15 mouse cellular contexts compared by ENCODE assay signal in genomic region chr11:98384721-98385637, GRCm38 (mm10). TPM values are rescaled to one million over a fixed set of nuclear protein-coding genes. Genes with fewer than 3 reads are reported as not detected.
A peak's percentile ranks its signal among the peaks of the same experiment; 100 is the strongest.
DNase-seq lines count a peak whose midpoint lies in the region; ATAC-seq and TF ChIP-seq lines count a peak whose summit lies in the region.
"Had no signal": no experiment of that assay in that cellular context is flagged by ENCODE, and none has a peak within 500 bp of the region (broad histone marks: within the 10 kb centered on the region; RNA-seq: fewer than 3 reads in every experiment).

No protein-coding gene starts in this region.

- peaks cover 12% of the 10 kb centered on the region for H3K36me3 ChIP-seq in forebrain, embryonic 13.5 days (ENCODE audit: poor library complexity, severe bottlenecking)
- H3K36me3 ChIP-seq in forebrain, postnatal 0 days (ENCODE audit: insufficient read depth): peaks cover 10% of the 10 kb centered on the region; the same call in 1 of the 2 replicates
- peaks cover 15% of the 10 kb centered on the region for H3K36me3 ChIP-seq in limb, embryonic 15.5 days
- H3K36me3 ChIP-seq in limb, embryonic 10.5 days: peaks cover 19% of the 10 kb centered on the region
- H3K36me3 ChIP-seq in heart, embryonic 16.5 days (ENCODE audit: control insufficient read depth, insufficient read depth): peaks cover 6% of the 10 kb centered on the region; the same call in 1 of the 2 replicates

- no peak for TF ChIP-seq CTCF in forebrain, postnatal 0 days (IDR thresholded peaks at IDR 0.05; ENCODE audit: low read depth)

- no peak overlapping the region for H3K27ac ChIP-seq in forebrain, embryonic 13.5 days
- H3K27ac ChIP-seq in forebrain, postnatal 0 days (ENCODE audit: low read depth, low read length): no peak overlapping the region
- no peak overlapping the region for H3K27ac ChIP-seq in limb, embryonic 15.5 days
- H3K27ac ChIP-seq in limb, embryonic 10.5 days: no peak overlapping the region
- H3K27ac ChIP-seq in heart, embryonic 16.5 days (ENCODE audit: low read length): peak overlapping the region; percentile 95
- H3K27ac ChIP-seq: liver, embryonic 13.5 days; neural tube, embryonic 12.5 days had no signal

- ATAC-seq in forebrain, embryonic 13.5 days: no peak
- no peak for ATAC-seq in forebrain, postnatal 0 days
- no peak for ATAC-seq in limb, embryonic 15.5 days (ENCODE audit: insufficient number of reproducible peaks, low FRiP score, low TSS enrichment, low read depth)
- no peak for ATAC-seq in heart, embryonic 16.5 days (replicated peaks; ENCODE audit: extremely low read depth, insufficient read depth, low FRiP score)

- no peak overlapping the region for H3K4me3 ChIP-seq in forebrain, embryonic 13.5 days
- H3K4me3 ChIP-seq in forebrain, postnatal 0 days (ENCODE audit: low read depth, low read length): no peak overlapping the region
- no peak overlapping the region for H3K4me3 ChIP-seq in limb, embryonic 15.5 days
- H3K4me3 ChIP-seq in limb, embryonic 10.5 days: no peak overlapping the region
- peak overlapping the region; percentile 63 for H3K4me3 ChIP-seq in heart, embryonic 16.5 days (ENCODE audit: low read length)
- H3K4me3 ChIP-seq: liver, embryonic 13.5 days; neural tube, embryonic 12.5 days had no signal

- H3K27me3 ChIP-seq in forebrain, embryonic 13.5 days: peaks cover 49% of the 10 kb centered on the region
- no peaks in the 10 kb centered on the region; the same call in 1 of the 2 replicates for H3K27me3 ChIP-seq in forebrain, postnatal 0 days (ENCODE audit: insufficient read depth, low read length)
- H3K27me3 ChIP-seq in limb, embryonic 15.5 days: peaks cover 64% of the 10 kb centered on the region
- H3K27me3 ChIP-seq in limb, embryonic 10.5 days (ENCODE audit: low read depth, poor library complexity, severe bottlenecking): peaks cover 71% of the 10 kb centered on the region
- H3K27me3 ChIP-seq in heart, embryonic 16.5 days (ENCODE audit: control insufficient read depth, insufficient read depth, low read length): peaks cover 9% of the 10 kb centered on the region; the same call in 1 of the 2 replicates

- H3K4me1 ChIP-seq in forebrain, embryonic 13.5 days: 0 out of 2 replicates have a peak, but pooled peaks cover 2% of the 10 kb centered on the region
- no peaks in the 10 kb centered on the region for H3K4me1 ChIP-seq in forebrain, postnatal 0 days (ENCODE audit: insufficient read depth)
- H3K4me1 ChIP-seq in limb, embryonic 15.5 days: peaks cover 13% of the 10 kb centered on the region
- peaks cover 12% of the 10 kb centered on the region for H3K4me1 ChIP-seq in limb, embryonic 10.5 days
- H3K4me1 ChIP-seq in heart, embryonic 16.5 days (ENCODE audit: control insufficient read depth, insufficient read depth, low read length): peaks cover 47% of the 10 kb centered on the region

- no peaks in the 10 kb centered on the region for H3K9me3 ChIP-seq in forebrain, embryonic 13.5 days (replicated peaks)
- no peaks in the 10 kb centered on the region for H3K9me3 ChIP-seq in forebrain, postnatal 0 days (ENCODE audit: low read length)
- no peaks in the 10 kb centered on the region for H3K9me3 ChIP-seq in limb, embryonic 15.5 days
- no peaks in the 10 kb centered on the region for H3K9me3 ChIP-seq in limb, embryonic 10.5 days (replicated peaks)
- H3K9me3 ChIP-seq in heart, embryonic 16.5 days (replicated peaks; ENCODE audit: control insufficient read depth, low read length): no peaks in the 10 kb centered on the region
- H3K9me3 ChIP-seq: liver, embryonic 13.5 days; neural tube, embryonic 12.5 days had no signal

- H3K9ac ChIP-seq in forebrain, embryonic 13.5 days: peak overlapping the region; percentile 9; the same call in 1 of the 2 replicates
- H3K9ac ChIP-seq in forebrain, postnatal 0 days: no peak overlapping the region
- H3K9ac ChIP-seq in limb, embryonic 15.5 days: no peak overlapping the region
- H3K9ac ChIP-seq in heart, embryonic 16.5 days (ENCODE audit: low read length): peak overlapping the region; percentile 86
- H3K9ac ChIP-seq: liver, embryonic 13.5 days; neural tube, embryonic 12.5 days had no signal

- H3K4me2 ChIP-seq in forebrain, embryonic 13.5 days: no peak overlapping the region
- no peak overlapping the region for H3K4me2 ChIP-seq in forebrain, postnatal 0 days (ENCODE audit: low read depth)
- H3K4me2 ChIP-seq in limb, embryonic 15.5 days: 0 out of 2 replicates have a peak overlapping the region, but pooled peaks have one; percentile 7
- H3K4me2 ChIP-seq in heart, embryonic 16.5 days (ENCODE audit: low read depth, low read length): peak overlapping the region; percentile 76
- H3K4me2 ChIP-seq: liver, embryonic 13.5 days; neural tube, embryonic 12.5 days had no signal

- WGBS in forebrain, embryonic 13.5 days: 62% methylated on average over 8 of the region's 8 CpGs
- 59% methylated on average over 8 of the region's 8 CpGs for WGBS in forebrain, postnatal 0 days
- 66% methylated on average over 8 of the region's 8 CpGs for WGBS in limb, embryonic 15.5 days
- WGBS in limb, embryonic 10.5 days: 66% methylated on average over 8 of the region's 8 CpGs
- WGBS in heart, embryonic 16.5 days: 45% methylated on average over 8 of the region's 8 CpGs

- DNase-seq in forebrain, postnatal 0 days: no peak
- DNase-seq in limb, embryonic 10.5 days (ENCODE audit: low spot score): no peak
- DNase-seq in gastrocnemius, adult 8-10 months (ENCODE audit: low spot score in 2 of 2): peak; percentile 84 to 88
- DNase-seq in adrenal gland, postnatal 4 days (ENCODE audit: low spot score in 2 of 2): no peak
- DNase-seq in frontal cortex, postnatal 14 days (ENCODE audit: low spot score in 2 of 2): no peak
- DNase-seq: embryo, embryonic 11 days; layer of hippocampus, adult 9-11 months; liver, embryonic 13.5 days; right cerebral cortex, adult 18-20 months had no signal

RNA-seq across cellular contexts. Expression of gene Pnmt, which starts 1.3 kb away (rescaled TPM):
- polyA plus RNA-seq in forebrain, embryonic 13.5 days (2015; fragmentation: Nextera tagmentation; extraction: Ambion mirVana): 0.35 TPM in 1 of 2 replicates, not detected in the other
- 1.0 and 1.8 TPM in 2 replicates for total RNA-seq in forebrain, postnatal 0 days (2014; rRNA removed)
- polyA plus RNA-seq in forebrain, postnatal 0 days (2015; fragmentation: Nextera tagmentation; extraction: Ambion mirVana): 1.7 and 3.5 TPM in 2 replicates
- 1.6 TPM in 2 replicates for polyA plus RNA-seq in limb, embryonic 15.5 days (2015; fragmentation: Nextera tagmentation; extraction: Ambion mirVana)
- 0.61 TPM in 1 of 2 replicates, not detected in the other for polyA plus RNA-seq in limb, embryonic 10.5 days (2016; fragmentation: Nextera tagmentation; extraction: Ambion mirVana)
- 1 to 10 TPM; 2.7 to 6.6 (median 3.8) TPM for total RNA-seq in gastrocnemius, adult 8-10 months (2022)
- polyA plus RNA-seq in heart, embryonic 16.5 days (2015; fragmentation: Nextera tagmentation; extraction: Ambion mirVana): 0.37 and 0.39 TPM in 2 replicates
- 100 to 1,000 TPM; 686 to 903 TPM for total RNA-seq in adrenal gland, postnatal 4 days (2021)
- total RNA-seq: megakaryocyte-erythroid progenitor cell, adult 5-6 weeks had no signal
- polyA plus RNA-seq: forebrain, embryonic 11.5 days; liver, embryonic 13.5 days had no signal

RNA-seq across cellular contexts. Expression of gene Tcap, which starts 1.4 kb away (rescaled TPM):
- 0.18 and 0.19 TPM in 2 replicates for polyA plus RNA-seq in forebrain, embryonic 13.5 days (2015; fragmentation: Nextera tagmentation; extraction: Ambion mirVana)
- 0.23 TPM in 1 of 2 replicates, not detected in the other for total RNA-seq in forebrain, postnatal 0 days (2014; rRNA removed)
- not detected in 2 replicates for polyA plus RNA-seq in forebrain, postnatal 0 days (2015; fragmentation: Nextera tagmentation; extraction: Ambion mirVana)
- 18.1 and 45.8 TPM in 2 replicates for polyA plus RNA-seq in limb, embryonic 15.5 days (2015; fragmentation: Nextera tagmentation; extraction: Ambion mirVana)
- 0.16 and 0.40 TPM in 2 replicates for polyA plus RNA-seq in limb, embryonic 10.5 days (2016; fragmentation: Nextera tagmentation; extraction: Ambion mirVana)
- 1,000 to 10,000 TPM; 3,817 to 5,138 (median 4,616) TPM for total RNA-seq in gastrocnemius, adult 8-10 months (2022)
- 175 TPM in 2 replicates for polyA plus RNA-seq in heart, embryonic 16.5 days (2015; fragmentation: Nextera tagmentation; extraction: Ambion mirVana)
- 10 to 100 TPM in 1 of 2 experiments, 1 to 10 TPM in 1; 8.6 to 16.7 TPM for total RNA-seq in adrenal gland, postnatal 4 days (2021)
- total RNA-seq: megakaryocyte-erythroid progenitor cell, adult 5-6 weeks had no signal
- polyA plus RNA-seq: forebrain, embryonic 11.5 days had no signal

RNA-seq across cellular contexts. Expression of gene Pgap3, which starts 15.3 kb away (rescaled TPM):
- 6.7 and 9.2 TPM in 2 replicates for polyA plus RNA-seq in forebrain, embryonic 13.5 days (2015; fragmentation: Nextera tagmentation; extraction: Ambion mirVana)
- 10.9 and 11.0 TPM in 2 replicates for total RNA-seq in forebrain, postnatal 0 days (2014; rRNA removed)
- 7.1 and 7.6 TPM in 2 replicates for polyA plus RNA-seq in forebrain, postnatal 0 days (2015; fragmentation: Nextera tagmentation; extraction: Ambion mirVana)
- polyA plus RNA-seq in limb, embryonic 15.5 days (2015; fragmentation: Nextera tagmentation; extraction: Ambion mirVana): 12.6 and 13.0 TPM in 2 replicates
- 9.7 and 10.5 TPM in 2 replicates for polyA plus RNA-seq in limb, embryonic 10.5 days (2016; fragmentation: Nextera tagmentation; extraction: Ambion mirVana)
- total RNA-seq in gastrocnemius, adult 8-10 months (2022): 1 to 10 TPM; 1.8 to 2.5 (median 2.2) TPM
- 18.0 and 19.0 TPM in 2 replicates for polyA plus RNA-seq in heart, embryonic 16.5 days (2015; fragmentation: Nextera tagmentation; extraction: Ambion mirVana)
- total RNA-seq in adrenal gland, postnatal 4 days (2021): 10 to 100 TPM in 1 of 2 experiments, 1 to 10 TPM in 1; 9.7 to 11.0 TPM

RNA-seq across cellular contexts. Expression of gene Stard3, which starts 26.8 kb away (rescaled TPM):
- polyA plus RNA-seq in forebrain, embryonic 13.5 days (2015; fragmentation: Nextera tagmentation; extraction: Ambion mirVana): 44.0 and 45.5 TPM in 2 replicates
- 36.2 and 39.4 TPM in 2 replicates for total RNA-seq in forebrain, postnatal 0 days (2014; rRNA removed)
- 31.6 and 32.2 TPM in 2 replicates for polyA plus RNA-seq in forebrain, postnatal 0 days (2015; fragmentation: Nextera tagmentation; extraction: Ambion mirVana)
- polyA plus RNA-seq in limb, embryonic 15.5 days (2015; fragmentation: Nextera tagmentation; extraction: Ambion mirVana): 36.6 and 40.1 TPM in 2 replicates
- 37.8 and 41.3 TPM in 2 replicates for polyA plus RNA-seq in limb, embryonic 10.5 days (2016; fragmentation: Nextera tagmentation; extraction: Ambion mirVana)
- 10 to 100 TPM; 12.0 to 18.2 (median 13.9) TPM for total RNA-seq in gastrocnemius, adult 8-10 months (2022)
- 43.0 and 43.2 TPM in 2 replicates for polyA plus RNA-seq in heart, embryonic 16.5 days (2015; fragmentation: Nextera tagmentation; extraction: Ambion mirVana)
- 10 to 100 TPM; 30.3 to 30.9 TPM for total RNA-seq in adrenal gland, postnatal 4 days (2021)

RNA-seq across cellular contexts. Expression of gene Erbb2, which starts 27.3 kb away (rescaled TPM):
- polyA plus RNA-seq in forebrain, embryonic 13.5 days (2015; fragmentation: Nextera tagmentation; extraction: Ambion mirVana): 6.7 and 7.4 TPM in 2 replicates
- 3.8 and 4.9 TPM in 2 replicates for total RNA-seq in forebrain, postnatal 0 days (2014; rRNA removed)
- 2.4 and 3.7 TPM in 2 replicates for polyA plus RNA-seq in forebrain, postnatal 0 days (2015; fragmentation: Nextera tagmentation; extraction: Ambion mirVana)
- polyA plus RNA-seq in limb, embryonic 15.5 days (2015; fragmentation: Nextera tagmentation; extraction: Ambion mirVana): 63.3 and 70.7 TPM in 2 replicates
- 24.5 and 30.9 TPM in 2 replicates for polyA plus RNA-seq in limb, embryonic 10.5 days (2016; fragmentation: Nextera tagmentation; extraction: Ambion mirVana)
- total RNA-seq in gastrocnemius, adult 8-10 months (2022): 1 to 10 TPM; 1.3 to 1.5 (median 1.4) TPM
- polyA plus RNA-seq in heart, embryonic 16.5 days (2015; fragmentation: Nextera tagmentation; extraction: Ambion mirVana): 34.1 and 41.9 TPM in 2 replicates
- 10 to 100 TPM; 10.8 to 19.4 TPM for total RNA-seq in adrenal gland, postnatal 4 days (2021)
- total RNA-seq: megakaryocyte-erythroid progenitor cell, adult 5-6 weeks had no signal

Comparison
In these comparisons a context has a peak if more than half of its experiments do, and no peak if none do; other contexts are left out.
1. H3K9ac ChIP-seq: peak in forebrain, embryonic 13.5 days (single experiment) and heart, embryonic 16.5 days (single experiment); none in forebrain, postnatal 0 days (single experiment) and limb, embryonic 15.5 days (single experiment).
2. RNA of gene Tcap, which starts 1.4 kb away (polyA plus RNA-seq): 175 TPM in heart, embryonic 16.5 days and 18.1 to 45.8 TPM in limb, embryonic 15.5 days; 0.16 to 0.40 TPM in limb, embryonic 10.5 days, 0.18 to 0.19 TPM in forebrain, embryonic 13.5 days and not detected in forebrain, postnatal 0 days; every median in the first group is over 10 times any median in the second.
3. H3K4me2 ChIP-seq: peak in limb, embryonic 15.5 days (single experiment) and heart, embryonic 16.5 days (single experiment); none in forebrain, embryonic 13.5 days (single experiment) and forebrain, postnatal 0 days (single experiment).
4. DNase-seq: peak in gastrocnemius, adult 8-10 months (2 of 2); none in forebrain, postnatal 0 days (single experiment), limb, embryonic 10.5 days (single experiment), adrenal gland, postnatal 4 days (0 of 2) and frontal cortex, postnatal 14 days (0 of 2).